Mouse (Mus musculus) gastrocnemius, postnatal 10 days (tissue): ENCODE results near the gene Pdxdc1. TPM values are rescaled to one million over a fixed set of nuclear protein-coding genes. Genes with fewer than 3 reads are reported as not detected.
A peak's percentile ranks its signal among the peaks of the same experiment; 100 is the strongest.
"Not testable (repeated sequence)": the region's sequence is repeated elsewhere in the genome, so short reads cannot be mapped to it uniquely, and the experiment has no call there.

Source experiments
- DNase-seq: peaks from one replicate; pipeline ENCODE4 v3.0.0; 2021; ENCODE audit warnings: mixed read lengths
- total RNA-seq, 2 experiments: library from RNA; stranded (reverse); gene quantifications; 2 replicates each; pipeline ENCODE4 v1.2.3; 2021

The Pdxdc1 gene
- total RNA-seq, 2 experiments from 2014 or later: 45.9 to 54.0 TPM

DNA sequence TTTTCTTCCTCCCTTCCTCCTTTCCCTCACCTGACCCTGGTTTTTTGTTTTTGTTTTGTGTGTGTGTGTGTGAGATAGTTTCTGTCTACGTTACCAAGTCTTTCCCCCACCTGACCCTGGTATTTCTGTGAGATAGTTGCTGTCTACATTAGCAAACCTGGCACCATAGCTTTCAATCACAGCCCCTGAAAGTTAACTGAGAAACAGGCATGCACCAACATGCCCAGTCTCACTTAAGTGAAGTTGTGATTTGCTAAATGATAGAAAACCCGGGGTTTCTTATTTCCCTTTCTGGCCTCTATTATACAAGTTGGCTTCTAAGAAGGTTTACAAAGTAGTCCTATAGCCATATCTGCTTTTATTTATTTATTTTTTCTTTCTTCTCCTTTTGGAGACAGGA is 12.5 kb downstream of the Pdxdc1 start:
- DNase-seq: no peak

- DNase-seq: no peak
These were observed 19.7 kb downstream of the Pdxdc1 start for GRCm38 (mm10) chr16:13883094-13883774.

GRCm38 (mm10) chr16:13875483-13875882 is 27.4 kb downstream of the Pdxdc1 start:
- DNase-seq: no peak

- DNase-seq: peak; percentile 7
These were observed 34.9 kb downstream of the Pdxdc1 start for GRCm38 (mm10) chr16:13867910-13868514.

DNA sequence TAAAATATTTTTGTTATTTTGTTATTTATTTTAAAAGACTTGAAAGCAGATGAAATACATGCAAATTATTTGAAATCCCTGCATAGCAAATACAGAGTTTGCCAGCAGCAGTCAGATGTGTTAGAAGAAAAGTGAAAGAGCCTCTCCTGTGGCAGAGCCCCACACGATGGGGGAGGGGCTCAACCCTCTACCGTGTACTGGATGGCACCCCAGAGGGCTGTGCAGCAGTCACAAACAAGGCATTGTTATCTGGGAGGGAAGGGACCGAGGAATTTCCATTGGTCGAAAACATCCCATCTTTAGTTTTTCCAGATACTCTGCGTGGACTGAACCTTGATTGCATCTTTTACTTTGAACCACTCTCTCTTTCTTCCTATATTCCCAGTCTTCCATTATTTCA is 35.5 kb downstream of the Pdxdc1 start:
- not testable (repeated sequence) for DNase-seq

DNA sequence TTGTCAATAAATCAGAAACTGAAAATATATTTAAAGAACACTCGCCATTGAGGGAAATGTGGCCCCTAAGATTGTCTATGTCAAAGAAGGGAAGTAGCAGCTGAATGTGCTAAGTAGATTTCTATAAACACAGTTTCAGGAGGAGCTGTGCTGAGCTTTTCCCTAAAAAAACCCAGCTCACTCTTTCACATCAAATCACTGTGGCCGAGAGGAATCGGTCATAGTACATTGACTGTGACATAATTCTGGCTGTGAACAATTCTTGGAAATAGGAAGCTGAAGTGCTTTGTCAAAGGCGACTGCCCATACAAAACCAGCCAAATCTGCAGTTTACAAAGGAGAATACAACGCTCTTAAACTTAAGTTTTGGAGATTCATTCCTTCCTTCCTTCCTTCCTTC is 36.3 kb downstream of the Pdxdc1 start:
- no peak for DNase-seq

- no peak for DNase-seq
These were observed 36.9 kb downstream of the Pdxdc1 start for GRCm38 (mm10) chr16:13866076-13866475.

GRCm38 (mm10) chr16:13853886-13854285 is 49.0 kb downstream of the Pdxdc1 start:
- no peak for DNase-seq

GRCm38 (mm10) chr16:13851446-13851845 is 51.5 kb downstream of the Pdxdc1 start:
- no peak for DNase-seq

DNA sequence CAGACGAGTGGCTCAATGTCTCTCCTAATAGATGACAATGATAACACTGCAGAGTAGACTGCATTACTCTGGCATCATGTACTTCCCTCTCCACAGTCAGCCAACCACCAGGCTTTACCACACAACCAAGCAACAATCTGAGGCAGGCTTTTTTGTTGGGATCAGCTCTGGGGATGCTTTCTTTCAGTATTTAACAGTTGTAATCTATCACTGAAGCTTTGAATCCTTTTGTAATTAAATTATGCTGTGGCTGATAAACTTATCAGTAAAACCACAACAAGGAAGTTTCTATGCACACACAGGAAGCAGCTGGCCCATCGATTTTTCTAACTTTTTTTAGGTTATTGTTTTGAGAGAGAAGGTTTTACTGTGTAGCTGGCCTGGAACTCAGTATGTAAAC is 54.6 kb downstream of the Pdxdc1 start:
- no peak for DNase-seq

DNA sequence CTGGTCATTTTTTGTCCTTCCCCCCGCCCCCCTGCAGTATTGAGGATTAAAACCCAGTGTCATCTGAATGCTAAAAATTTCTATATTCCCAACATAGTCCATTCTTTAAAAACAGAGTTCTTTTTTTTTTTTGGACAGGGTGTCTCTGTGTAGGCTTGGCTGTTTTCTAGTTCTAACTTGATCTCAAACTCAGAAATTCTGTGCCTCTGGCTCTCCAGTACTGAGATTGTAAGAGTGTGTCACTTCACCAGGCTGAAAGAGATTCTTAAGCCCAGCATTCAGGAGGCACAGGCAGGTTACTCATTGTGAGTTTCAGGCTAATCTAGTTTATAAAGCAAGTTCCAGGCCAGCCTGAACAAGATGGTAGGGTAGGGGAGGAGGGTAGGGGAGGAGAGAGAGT is 56.3 kb downstream of the Pdxdc1 start:
- no peak for DNase-seq

- no peak for DNase-seq
These were observed 57.9 kb downstream of the Pdxdc1 start for GRCm38 (mm10) chr16:13845031-13845430.

DNA sequence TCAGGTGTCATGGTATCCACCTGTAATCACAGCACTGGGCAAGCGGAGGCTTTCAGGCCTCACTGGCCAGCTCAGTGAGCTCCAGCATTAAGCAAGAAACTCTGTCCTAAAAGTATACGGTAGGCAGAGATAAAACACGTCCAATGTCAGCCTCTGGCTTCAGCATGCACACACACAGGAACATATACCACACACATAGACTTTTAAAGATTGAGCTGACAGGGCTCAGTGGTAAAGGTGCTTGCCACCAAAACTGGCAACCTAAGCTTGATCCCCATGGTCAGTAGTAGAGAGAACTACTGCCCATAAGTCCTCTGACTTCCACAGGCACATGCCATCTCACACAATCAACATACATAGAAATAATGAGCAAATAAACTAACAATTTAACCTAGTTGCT is 62.0 kb downstream of the Pdxdc1 start:
- no peak for DNase-seq

DNA sequence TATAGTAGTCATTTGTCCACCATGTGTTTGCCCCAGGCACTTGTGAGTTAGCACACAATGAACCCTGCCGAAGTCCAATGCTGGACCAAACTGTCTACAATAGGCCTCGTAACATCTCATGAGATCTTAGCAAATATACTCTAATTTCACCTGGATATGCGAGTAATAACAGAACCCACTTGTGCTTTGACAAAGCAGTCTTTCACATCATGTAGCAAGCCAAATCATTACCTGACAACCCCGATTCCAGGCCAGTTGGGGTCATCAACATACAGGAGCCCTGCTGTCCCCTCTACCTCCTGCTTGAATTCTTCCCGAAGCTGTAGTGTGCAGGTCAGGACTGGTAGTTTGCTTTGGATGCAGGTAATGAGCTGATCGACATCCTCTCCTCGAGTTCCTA is 62.9 kb downstream of the Pdxdc1 start:
- no peak for DNase-seq

- no peak for DNase-seq
These were observed 68.5 kb downstream of the Pdxdc1 start for GRCm38 (mm10) chr16:13834382-13834781.

GRCm38 (mm10) chr16:13831606-13832005 is 71.3 kb downstream of the Pdxdc1 start:
- no peak for DNase-seq

DNA sequence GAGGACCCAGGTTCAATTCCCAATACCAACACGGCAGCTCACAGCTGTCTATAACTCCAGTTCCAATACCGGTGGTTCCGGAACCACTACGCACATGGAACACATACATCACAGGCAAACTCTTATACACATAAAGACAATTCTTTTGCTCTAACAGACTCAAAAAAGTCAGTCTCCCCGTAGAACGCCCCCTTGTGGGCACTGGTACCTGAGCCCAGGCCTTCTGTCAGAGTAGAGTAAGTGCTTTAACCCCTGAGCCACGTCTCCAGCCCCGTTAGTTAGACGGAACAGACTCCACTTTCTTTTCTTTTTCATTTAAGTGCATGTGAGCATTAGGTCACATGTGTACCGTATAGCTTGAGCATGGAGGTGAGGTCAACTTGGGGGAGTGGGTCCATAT is 72.5 kb downstream of the Pdxdc1 start:
- no peak for DNase-seq

DNA sequence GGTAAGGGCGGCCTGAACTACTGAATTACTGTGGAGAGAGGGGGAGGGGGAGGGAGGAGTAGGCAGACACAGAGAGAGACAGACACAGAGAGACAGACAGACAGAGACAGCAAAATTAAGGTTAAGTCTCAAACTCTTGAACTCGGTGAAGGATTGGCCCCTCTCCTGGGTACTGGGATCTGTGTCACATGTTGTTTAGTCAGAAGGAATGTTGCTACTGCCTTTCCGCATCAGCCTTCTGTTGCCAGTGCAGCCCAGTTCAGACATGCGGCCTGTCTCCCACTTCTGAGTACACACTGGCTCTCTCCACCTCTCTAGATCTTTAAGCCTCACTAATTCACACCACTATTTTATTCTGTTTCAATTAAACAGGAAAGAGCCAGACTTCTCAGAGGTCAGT is 76.4 kb downstream of the Pdxdc1 start:
- no peak for DNase-seq

- DNase-seq: no peak
These were observed 77.0 kb downstream of the Pdxdc1 start for GRCm38 (mm10) chr16:13825781-13826490.

DNA sequence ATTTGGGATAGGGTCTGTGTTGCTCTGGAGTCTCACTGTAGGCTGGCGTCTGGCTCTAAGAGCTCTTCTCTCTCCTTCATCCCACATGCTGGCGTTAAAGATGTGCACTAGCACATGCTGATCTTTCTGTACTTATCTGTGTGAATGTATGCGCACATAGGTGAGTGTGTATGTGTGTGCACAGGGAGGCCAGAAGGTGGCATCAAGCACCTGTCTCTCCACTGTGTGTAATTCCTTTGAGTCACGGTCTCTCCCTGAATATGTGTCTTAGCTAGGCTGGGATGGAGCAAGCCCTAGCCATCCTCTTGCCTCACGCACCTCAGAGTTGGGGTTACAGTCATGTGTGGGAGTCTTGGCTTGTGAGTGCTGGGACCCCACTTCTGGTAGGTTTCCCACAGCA is 82.2 kb downstream of the Pdxdc1 start:
- no peak for DNase-seq

DNA sequence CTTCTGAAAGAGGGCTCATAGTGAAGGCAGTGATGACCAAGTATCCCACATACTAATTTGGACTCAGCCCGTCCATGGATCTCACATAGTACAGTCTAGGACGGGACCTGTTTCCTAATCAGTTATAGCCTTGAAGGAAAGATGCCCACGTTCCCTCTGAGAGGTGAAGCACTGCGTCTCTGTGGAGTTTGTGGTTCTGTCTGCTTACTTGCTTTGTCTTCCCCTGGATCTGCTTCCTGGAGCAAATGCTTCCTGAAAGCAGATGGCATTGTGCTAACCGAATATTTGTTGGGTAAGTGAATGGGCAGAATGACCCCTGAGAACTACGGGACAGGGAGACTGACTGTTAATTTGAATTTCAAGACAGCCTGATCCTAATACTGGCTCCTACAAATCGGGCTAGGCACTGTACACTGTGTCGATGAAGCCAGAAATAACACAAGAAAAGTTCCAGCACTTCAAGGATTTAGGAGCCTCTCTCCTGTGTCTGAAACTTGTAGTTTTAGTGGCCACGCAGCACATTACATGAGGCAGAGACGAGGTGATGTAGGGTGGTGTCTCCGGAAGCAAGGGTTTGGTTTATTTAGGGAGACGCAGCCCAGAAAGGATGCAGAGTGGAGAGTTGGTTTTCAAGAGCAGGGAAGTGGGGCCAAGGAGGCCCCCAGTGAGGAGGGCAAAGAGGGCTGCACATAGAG is 83.0 kb downstream of the Pdxdc1 start:
- no peak for DNase-seq

- DNase-seq: no peak
These were observed 83.6 kb downstream of the Pdxdc1 start for GRCm38 (mm10) chr16:13819394-13819743.
